In genomic region chr10:105571831-105572230, GRCm38 (mm10) we compare ENCODE assay signal across 10 mouse cellular contexts. TPM values are rescaled to one million over a fixed set of nuclear protein-coding genes. Genes with fewer than 3 reads are reported as not detected.
DNase-seq lines count a peak whose midpoint lies in the region; ATAC-seq and TF ChIP-seq lines count a peak whose summit lies in the region.
"Had no signal": no experiment of that assay in that cellular context is flagged by ENCODE, and none has a peak within 500 bp of the region (broad histone marks: within the 10 kb centered on the region; RNA-seq: fewer than 3 reads in every experiment).

No protein-coding gene starts in this region.

- H3K9ac ChIP-seq in lung, embryonic 16.5 days (ENCODE audit: low read length): peak overlapping the region; percentile 48
- H3K9ac ChIP-seq in limb, embryonic 13.5 days: peak overlapping the region; percentile 89
- no peak overlapping the region for H3K9ac ChIP-seq in stomach, postnatal 0 days (ENCODE audit: low read length)
- H3K9ac ChIP-seq: liver, embryonic 14.5 days had no signal

- WGBS in lung, embryonic 16.5 days: 52% methylated on average over 4 of the region's 4 CpGs
- WGBS in limb, embryonic 13.5 days: 58% methylated on average over 4 of the region's 4 CpGs
- 42% methylated on average over 4 of the region's 4 CpGs for WGBS in stomach, postnatal 0 days

- H3K9me3 ChIP-seq in lung, embryonic 16.5 days (ENCODE audit: control insufficient read depth, low read length): no peaks in the 10 kb centered on the region
- no peaks in the 10 kb centered on the region for H3K9me3 ChIP-seq in limb, embryonic 13.5 days
- no peaks in the 10 kb centered on the region for H3K9me3 ChIP-seq in stomach, postnatal 0 days (ENCODE audit: control insufficient read depth, low read length)

- no peak overlapping the region for H3K27ac ChIP-seq in lung, embryonic 16.5 days (ENCODE audit: low read length)
- H3K27ac ChIP-seq in limb, embryonic 13.5 days: peak overlapping the region; percentile 28
- H3K27ac ChIP-seq in stomach, postnatal 0 days (replicated peaks): no peak overlapping the region
- H3K27ac ChIP-seq: liver, embryonic 14.5 days had no signal

- DNase-seq in cerebellum, adult 9-10 months: peak; percentile 43
- no peak for DNase-seq in lung, postnatal 36 days
- no peak for DNase-seq in stomach, postnatal 0 days (ENCODE audit: low spot score)
- DNase-seq in right cerebral cortex, postnatal 4 days: no peak
- DNase-seq in cerebellum, adult 11-12 months: no peak

- no peaks in the 10 kb centered on the region for H3K36me3 ChIP-seq in lung, embryonic 16.5 days (ENCODE audit: control insufficient read depth, insufficient read depth, low read length)
- H3K36me3 ChIP-seq in limb, embryonic 13.5 days: peaks cover 15% of the 10 kb centered on the region
- H3K36me3 ChIP-seq in stomach, postnatal 0 days (ENCODE audit: control insufficient read depth, insufficient read depth, low read length): no peaks in the 10 kb centered on the region

- H3K4me1 ChIP-seq in lung, embryonic 16.5 days (replicated peaks; ENCODE audit: control insufficient read depth, insufficient read depth, low read length): peaks cover 7% of the 10 kb centered on the region
- H3K4me1 ChIP-seq in limb, embryonic 13.5 days: peaks cover 32% of the 10 kb centered on the region
- no peaks in the 10 kb centered on the region for H3K4me1 ChIP-seq in stomach, postnatal 0 days (replicated peaks; ENCODE audit: control insufficient read depth, insufficient read depth)

- no peaks in the 10 kb centered on the region for H3K27me3 ChIP-seq in lung, embryonic 16.5 days (ENCODE audit: control insufficient read depth, insufficient read depth, low read depth, low read length)
- H3K27me3 ChIP-seq in limb, embryonic 13.5 days: 0 out of 2 replicates have a peak, but pooled peaks cover 5% of the 10 kb centered on the region
- H3K27me3 ChIP-seq in stomach, postnatal 0 days (ENCODE audit: control insufficient read depth, insufficient read depth, low read length): no peaks in the 10 kb centered on the region

- no peak for ATAC-seq in cerebellum, adult (ENCODE audit: insufficient number of reproducible peaks, low FRiP score, low TSS enrichment)
- ATAC-seq in lung, embryonic 16.5 days (ENCODE audit: low read depth): no peak
- no peak for ATAC-seq in limb, embryonic 13.5 days (ENCODE audit: low FRiP score, low read depth)
- ATAC-seq in stomach, postnatal 0 days (ENCODE audit: low FRiP score, low TSS enrichment): no peak

- TF ChIP-seq EP300 in stomach, postnatal 0 days (optimal IDR thresholded peaks at IDR 0.05): no peak

- no peak for TF ChIP-seq CTCF in stomach, postnatal 0 days (IDR thresholded peaks at IDR 0.05; ENCODE audit: low read depth)

- H3K4me3 ChIP-seq in lung, embryonic 16.5 days (ENCODE audit: low read length): peak overlapping the region; percentile 92
- H3K4me3 ChIP-seq in limb, embryonic 13.5 days: peak overlapping the region; percentile 86
- H3K4me3 ChIP-seq in stomach, postnatal 0 days (ENCODE audit: low read depth, low read length): peak overlapping the region; percentile 82; the same call in 1 of the 2 replicates
- H3K4me3 ChIP-seq: erythroblast, embryonic 14.5 days had no signal

- peak overlapping the region; percentile 97 for H3K4me2 ChIP-seq in lung, embryonic 16.5 days (ENCODE audit: low read depth, low read length)
- H3K4me2 ChIP-seq in limb, embryonic 13.5 days (replicated peaks): peak overlapping the region; percentile 88
- peak overlapping the region; percentile 93; the same call in 1 of the 2 replicates for H3K4me2 ChIP-seq in stomach, postnatal 0 days (replicated peaks; ENCODE audit: low read depth)

RNA-seq across cellular contexts. Expression of gene Tmtc2, which starts 2.4 kb away (rescaled TPM):
- 7.6 and 8.1 TPM in 2 replicates for polyA plus RNA-seq in lung, embryonic 16.5 days (2015; fragmentation: Nextera tagmentation; extraction: Ambion mirVana)
- polyA plus RNA-seq in limb, embryonic 13.5 days (2015; fragmentation: Nextera tagmentation; extraction: Ambion mirVana): 23.3 and 24.2 TPM in 2 replicates
- 5.7 and 5.8 TPM in 2 replicates for polyA plus RNA-seq in stomach, postnatal 0 days (2015; fragmentation: Nextera tagmentation; extraction: Ambion mirVana)
